In genomic region chr9:98955716-98956224, GRCm38 (mm10) we compare ENCODE assay signal across 9 mouse cellular contexts. TPM values are rescaled to one million over a fixed set of nuclear protein-coding genes. Genes with fewer than 3 reads are reported as not detected.
A peak's percentile ranks its signal among the peaks of the same experiment; 100 is the strongest.
DNase-seq lines count a peak whose midpoint lies in the region; ATAC-seq and TF ChIP-seq lines count a peak whose summit lies in the region.
"Had no signal": no experiment of that assay in that cellular context is flagged by ENCODE, and none has a peak within 500 bp of the region (broad histone marks: within the 10 kb centered on the region; RNA-seq: fewer than 3 reads in every experiment).

No protein-coding gene starts in this region.

- peaks cover 40% of the 10 kb centered on the region for H3K4me1 ChIP-seq in embryonic facial prominence, embryonic 10.5 days
- peaks cover 26% of the 10 kb centered on the region for H3K4me1 ChIP-seq in hindbrain, embryonic 16.5 days (ENCODE audit: control insufficient read depth, insufficient read depth, low read depth, low read length)
- H3K4me1 ChIP-seq in liver, embryonic 13.5 days (replicated peaks) = peaks cover 22% of the 10 kb centered on the region
- H3K4me1 ChIP-seq in stomach, embryonic 15.5 days = peaks cover 27% of the 10 kb centered on the region

- DNase-seq in layer of hippocampus, adult 2 months (ENCODE audit: low spot score in 2 of 2) = no peak
- DNase-seq in layer of hippocampus, postnatal 25 days (ENCODE audit: extremely low spot score in 1 of 2, low spot score in 1 of 2) = no peak
- peak; percentile 77 for DNase-seq in embryonic facial prominence, embryonic 10.5 days (ENCODE audit: low spot score)
- DNase-seq in liver, embryonic 13.5 days = no peak
- no peak for DNase-seq in layer of hippocampus, adult 9-11 months
- no peak for DNase-seq in spleen, adult 12 weeks (ENCODE audit: low spot score)

- peak; percentile 48 for TF ChIP-seq CTCF in layer of hippocampus, adult 2 months (conservative IDR thresholded peaks at IDR 0.05)

- under 1% methylated on average over 60 of the region's 60 CpGs for WGBS in embryonic facial prominence, embryonic 10.5 days
- WGBS in hindbrain, embryonic 16.5 days = under 1% methylated on average over 50 of the region's 60 CpGs
- WGBS in liver, embryonic 13.5 days (ENCODE audit: insufficient replicate concordance) = 1% methylated on average over 53 of the region's 60 CpGs
- WGBS in stomach, embryonic 15.5 days = under 1% methylated on average over 58 of the region's 60 CpGs

- H3K27me3 ChIP-seq in embryonic facial prominence, embryonic 10.5 days (replicated peaks; ENCODE audit: low read depth, poor library complexity, severe bottlenecking) = peaks cover 100% of the 10 kb centered on the region
- H3K27me3 ChIP-seq in hindbrain, embryonic 16.5 days (replicated peaks; ENCODE audit: control insufficient read depth, insufficient read depth, low read length) = peaks cover 50% of the 10 kb centered on the region
- H3K27me3 ChIP-seq in liver, embryonic 13.5 days = peaks cover 100% of the 10 kb centered on the region
- H3K27me3 ChIP-seq in stomach, embryonic 15.5 days (replicated peaks) = peaks cover 98% of the 10 kb centered on the region

- no peak for ATAC-seq in hindbrain, embryonic 16.5 days
- ATAC-seq in liver, embryonic 13.5 days (ENCODE audit: low read depth) = no peak
- no peak for ATAC-seq in stomach, embryonic 15.5 days (ENCODE audit: insufficient read depth, low FRiP score, low read depth)

- peak overlapping the region; percentile 47 for H3K4me3 ChIP-seq in layer of hippocampus, adult 2 months
- peak overlapping the region; percentile 66 for H3K4me3 ChIP-seq in embryonic facial prominence, embryonic 10.5 days
- H3K4me3 ChIP-seq in hindbrain, embryonic 16.5 days (ENCODE audit: low read length) = peak overlapping the region; percentile 41
- H3K4me3 ChIP-seq in liver, embryonic 13.5 days (replicated peaks) = peak overlapping the region; percentile 36
- H3K4me3 ChIP-seq in stomach, embryonic 15.5 days (replicated peaks) = peak overlapping the region; percentile 33

- H3K36me3 ChIP-seq in embryonic facial prominence, embryonic 10.5 days (replicated peaks) = no peaks in the 10 kb centered on the region
- H3K36me3 ChIP-seq in hindbrain, embryonic 16.5 days (ENCODE audit: control insufficient read depth, insufficient read depth, low read length) = no peaks in the 10 kb centered on the region
- H3K36me3 ChIP-seq in liver, embryonic 13.5 days = no peaks in the 10 kb centered on the region
- H3K36me3 ChIP-seq in stomach, embryonic 15.5 days = no peaks in the 10 kb centered on the region

- H3K9ac ChIP-seq in hindbrain, embryonic 16.5 days (ENCODE audit: low read depth, low read length) = peak overlapping the region; percentile 55
- no peak overlapping the region for H3K9ac ChIP-seq in liver, embryonic 13.5 days
- no peak overlapping the region for H3K9ac ChIP-seq in stomach, embryonic 15.5 days

- H3K9me3 ChIP-seq in embryonic facial prominence, embryonic 10.5 days = no peaks in the 10 kb centered on the region
- no peaks in the 10 kb centered on the region for H3K9me3 ChIP-seq in hindbrain, embryonic 16.5 days (ENCODE audit: control insufficient read depth, low read length)
- H3K9me3 ChIP-seq in liver, embryonic 13.5 days (replicated peaks) = no peaks in the 10 kb centered on the region
- H3K9me3 ChIP-seq in stomach, embryonic 15.5 days = no peaks in the 10 kb centered on the region

- H3K4me2 ChIP-seq in hindbrain, embryonic 16.5 days (ENCODE audit: low read length) = peak overlapping the region; percentile 54
- H3K4me2 ChIP-seq in liver, embryonic 13.5 days = peak overlapping the region; percentile 56
- H3K4me2 ChIP-seq in stomach, embryonic 15.5 days = peak overlapping the region; percentile 72

- peak overlapping the region; percentile 65 for H3K27ac ChIP-seq in layer of hippocampus, adult 2 months
- peak overlapping the region; percentile 84 for H3K27ac ChIP-seq in embryonic facial prominence, embryonic 10.5 days (replicated peaks)
- peak overlapping the region; percentile 45 for H3K27ac ChIP-seq in hindbrain, embryonic 16.5 days (ENCODE audit: low read depth, low read length)
- H3K27ac ChIP-seq in liver, embryonic 13.5 days = no peak overlapping the region
- no peak overlapping the region for H3K27ac ChIP-seq in stomach, embryonic 15.5 days
- H3K27ac ChIP-seq: macrophage had no signal

RNA-seq across cellular contexts. Expression of gene Foxl2, which starts 0.7 kb away (rescaled TPM):
- 1 to 10 TPM in 1 of 2 experiments, under 1 TPM in 1; 0.92 to 1.0 TPM for total RNA-seq in layer of hippocampus, adult 2 months (2021)
- total RNA-seq in layer of hippocampus, postnatal 25 days (2021) = under 1 TPM; 0.81 to 0.82 TPM
- polyA plus RNA-seq in embryonic facial prominence, embryonic 10.5 days (2016; fragmentation: Nextera tagmentation; extraction: Ambion mirVana) = 1.9 and 2.4 TPM in 2 replicates
- 0.24 and 0.45 TPM in 2 replicates for polyA plus RNA-seq in hindbrain, embryonic 16.5 days (2015; fragmentation: Nextera tagmentation; extraction: Ambion mirVana)
- not detected in 2 replicates for polyA plus RNA-seq in liver, embryonic 13.5 days (2015; fragmentation: Nextera tagmentation; extraction: Ambion mirVana)
- not detected in 2 replicates for polyA plus RNA-seq in stomach, embryonic 15.5 days (2015; fragmentation: Nextera tagmentation; extraction: Ambion mirVana)
- polyA plus RNA-seq: macrophage had no signal

RNA-seq across cellular contexts. Expression of gene Faim, which starts 30.4 kb away (rescaled TPM):
- total RNA-seq in layer of hippocampus, adult 2 months (2021) = 10 to 100 TPM; 60.0 to 61.1 TPM
- 10 to 100 TPM; 55.0 to 60.5 TPM for total RNA-seq in layer of hippocampus, postnatal 25 days (2021)
- 58.1 and 61.8 TPM in 2 replicates for polyA plus RNA-seq in embryonic facial prominence, embryonic 10.5 days (2016; fragmentation: Nextera tagmentation; extraction: Ambion mirVana)
- 107 and 115 TPM in 2 replicates for polyA plus RNA-seq in hindbrain, embryonic 16.5 days (2015; fragmentation: Nextera tagmentation; extraction: Ambion mirVana)
- polyA plus RNA-seq in liver, embryonic 13.5 days (2015; fragmentation: Nextera tagmentation; extraction: Ambion mirVana) = 16.4 and 20.5 TPM in 2 replicates
- polyA plus RNA-seq in stomach, embryonic 15.5 days (2015; fragmentation: Nextera tagmentation; extraction: Ambion mirVana) = 41.5 and 42.1 TPM in 2 replicates

RNA-seq across cellular contexts. Expression of gene 7420426K07Rik, which starts 52.9 kb away (rescaled TPM):
- not detected for total RNA-seq in layer of hippocampus, adult 2 months (2021)
- total RNA-seq in layer of hippocampus, postnatal 25 days (2021) = not detected
- polyA plus RNA-seq in embryonic facial prominence, embryonic 10.5 days (2016; fragmentation: Nextera tagmentation; extraction: Ambion mirVana) = not detected in 2 replicates
- not detected in 2 replicates for polyA plus RNA-seq in hindbrain, embryonic 16.5 days (2015; fragmentation: Nextera tagmentation; extraction: Ambion mirVana)
- polyA plus RNA-seq in liver, embryonic 13.5 days (2015; fragmentation: Nextera tagmentation; extraction: Ambion mirVana) = not detected in 2 replicates
- not detected in 2 replicates for polyA plus RNA-seq in stomach, embryonic 15.5 days (2015; fragmentation: Nextera tagmentation; extraction: Ambion mirVana)
- polyA plus RNA-seq: macrophage had no signal

Comparison
In these comparisons a context has a peak if more than half of its experiments do, and no peak if none do; other contexts are left out.
1. H3K27ac ChIP-seq: peak in layer of hippocampus, adult 2 months (single experiment), embryonic facial prominence, embryonic 10.5 days (single experiment) and hindbrain, embryonic 16.5 days (single experiment); none in liver, embryonic 13.5 days (single experiment) and stomach, embryonic 15.5 days (single experiment).
2. Peak in every context shown above with its lines, with median percentiles within 50 percentile points of each other: H3K4me3 ChIP-seq and H3K4me2 ChIP-seq.